Mouse (Mus musculus): ENCODE results near the gene Gja5. TPM values are rescaled to one million over a fixed set of nuclear protein-coding genes. Genes with fewer than 3 reads are reported as not detected.
A peak's percentile ranks its signal among the peaks of the same experiment; 100 is the strongest.

The Gja5 gene
- polyA plus RNA-seq, 1 experiment from 2014 or later: 34.7 TPM

- Histone ChIP-seq H3K4me1 (ENCODE audit: control insufficient read depth, insufficient read depth, low read length) (peaks cover 18% of the 10 kb centered on the region), H3K4me2 (peak overlapping the region; percentile 60), H3K9me3 (replicated peaks; ENCODE audit: control insufficient read depth, low read length) (no peaks in the 10 kb centered on the region), H3K27me3 (ENCODE audit: control insufficient read depth, insufficient read depth, low read length) (peaks cover 6% of the 10 kb centered on the region; the same call in 1 of the 2 replicates), H3K4me3 (ENCODE audit: low read depth, low read length) (peak overlapping the region; percentile 39), H3K27ac (ENCODE audit: low read depth, low read length) (peak overlapping the region; percentile 59), H3K36me3 (ENCODE audit: control insufficient read depth, insufficient read depth, low read length) (no peaks in the 10 kb centered on the region), H3K9ac (ENCODE audit: low read depth, low read length) (peak overlapping the region; percentile 65)
- under 1% methylated on average over 10 of the region's 10 CpGs for WGBS (ENCODE audit: insufficient replicate concordance)
- 0 out of 2 replicates have a peak, but pooled peaks have one; percentile 49 for ATAC-seq (replicated peaks; ENCODE audit: insufficient number of reproducible peaks, low FRiP score, low TSS enrichment)
These were observed 127.6 kb downstream of the Gja5 start for GRCm38 (mm10) chr3:97032053-97032496.

DNA sequence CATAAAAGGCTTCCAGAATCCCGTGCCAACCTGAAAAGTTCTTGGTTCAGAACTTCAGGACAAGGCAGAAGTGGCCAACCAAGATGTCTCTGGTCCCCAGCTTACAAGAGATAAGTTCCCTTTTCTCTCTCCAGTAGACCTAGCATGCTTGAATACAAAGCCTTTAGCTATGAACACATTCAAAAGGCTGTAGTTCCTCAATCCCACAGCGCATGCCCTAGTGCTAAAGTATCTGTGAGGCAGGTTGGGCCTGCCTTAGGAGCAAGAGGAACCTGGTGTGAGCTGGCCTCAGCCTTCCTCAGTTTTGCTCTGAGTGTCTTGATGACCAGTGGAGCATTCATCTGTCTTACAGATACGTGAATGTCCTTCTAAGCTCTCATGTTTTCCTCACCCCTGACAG is 131.1 kb downstream of the Gja5 start:
- no peak overlapping the region for H3K9ac ChIP-seq (ENCODE audit: low read depth, low read length)
- WGBS (ENCODE audit: insufficient replicate concordance): 77% methylated on average over 3 of the region's 3 CpGs
- H3K4me2 ChIP-seq: peak overlapping the region; percentile 29; the same call in 1 of the 2 replicates
- H3K4me3 ChIP-seq (ENCODE audit: low read depth, low read length): no peak overlapping the region
- no peaks in the 10 kb centered on the region for H3K36me3 ChIP-seq (ENCODE audit: control insufficient read depth, insufficient read depth, low read length)
- ATAC-seq (replicated peaks; ENCODE audit: insufficient number of reproducible peaks, low FRiP score, low TSS enrichment): no peak
- peaks cover 37% of the 10 kb centered on the region for H3K4me1 ChIP-seq (ENCODE audit: control insufficient read depth, insufficient read depth, low read length)
- peaks cover 6% of the 10 kb centered on the region; the same call in 1 of the 2 replicates for H3K27me3 ChIP-seq (ENCODE audit: control insufficient read depth, insufficient read depth, low read length)
- 0 out of 2 replicates have a peak overlapping the region, but pooled peaks have one; percentile 8 for H3K27ac ChIP-seq (ENCODE audit: low read depth, low read length)
- no peaks in the 10 kb centered on the region for H3K9me3 ChIP-seq (replicated peaks; ENCODE audit: control insufficient read depth, low read length)

- H3K9me3 ChIP-seq (replicated peaks; ENCODE audit: control insufficient read depth, low read length): no peaks in the 10 kb centered on the region
- H3K9ac ChIP-seq (ENCODE audit: low read depth, low read length): no peak overlapping the region
- H3K27ac ChIP-seq (ENCODE audit: low read depth, low read length): no peak overlapping the region
- H3K36me3 ChIP-seq (ENCODE audit: control insufficient read depth, insufficient read depth, low read length): no peaks in the 10 kb centered on the region
- no peak; the same call in 1 of the 2 replicates for ATAC-seq (replicated peaks; ENCODE audit: insufficient number of reproducible peaks, low FRiP score, low TSS enrichment)
- WGBS (ENCODE audit: insufficient replicate concordance): 60% methylated on average over 6 of the region's 6 CpGs
- 0 out of 2 replicates have a peak, but pooled peaks cover 4% of the 10 kb centered on the region for H3K27me3 ChIP-seq (ENCODE audit: control insufficient read depth, insufficient read depth, low read length)
- peaks cover 32% of the 10 kb centered on the region for H3K4me1 ChIP-seq (ENCODE audit: control insufficient read depth, insufficient read depth, low read length)
- H3K4me3 ChIP-seq (ENCODE audit: low read depth, low read length): no peak overlapping the region
- no peak overlapping the region for H3K4me2 ChIP-seq
These were observed 132.6 kb downstream of the Gja5 start for GRCm38 (mm10) chr3:97037119-97037518.

- Histone ChIP-seq H3K27me3 (ENCODE audit: control insufficient read depth, insufficient read depth, low read length) (no peaks in the 10 kb centered on the region), H3K36me3 (ENCODE audit: control insufficient read depth, insufficient read depth, low read length) (no peaks in the 10 kb centered on the region), H3K4me1 (ENCODE audit: control insufficient read depth, insufficient read depth, low read length) (peaks cover 31% of the 10 kb centered on the region), H3K4me2 (no peak overlapping the region), H3K4me3 (ENCODE audit: low read depth, low read length) (no peak overlapping the region), H3K27ac (ENCODE audit: low read depth, low read length) (no peak overlapping the region), H3K9ac (ENCODE audit: low read depth, low read length) (no peak overlapping the region), H3K9me3 (replicated peaks; ENCODE audit: control insufficient read depth, low read length) (no peaks in the 10 kb centered on the region)
- WGBS (ENCODE audit: insufficient replicate concordance): 51% methylated on average over 6 of the region's 6 CpGs
- ATAC-seq (replicated peaks; ENCODE audit: insufficient number of reproducible peaks, low FRiP score, low TSS enrichment): no peak
These were observed 135.2 kb downstream of the Gja5 start for GRCm38 (mm10) chr3:97039721-97040120.

GRCm38 (mm10) chr3:97044188-97044587 is 139.7 kb downstream of the Gja5 start:
- Histone ChIP-seq H3K9ac (ENCODE audit: low read depth, low read length) (no peak overlapping the region), H3K36me3 (ENCODE audit: control insufficient read depth, insufficient read depth, low read length) (peaks cover 9% of the 10 kb centered on the region), H3K27me3 (ENCODE audit: control insufficient read depth, insufficient read depth, low read length) (no peaks in the 10 kb centered on the region), H3K4me3 (ENCODE audit: low read depth, low read length) (no peak overlapping the region), H3K27ac (ENCODE audit: low read depth, low read length) (no peak overlapping the region), H3K4me1 (ENCODE audit: control insufficient read depth, insufficient read depth, low read length) (peaks cover 27% of the 10 kb centered on the region), H3K9me3 (replicated peaks; ENCODE audit: control insufficient read depth, low read length) (no peaks in the 10 kb centered on the region), H3K4me2 (no peak overlapping the region)
- 60% methylated on average over 5 of the region's 5 CpGs for WGBS (ENCODE audit: insufficient replicate concordance)
- no peak for ATAC-seq (replicated peaks; ENCODE audit: insufficient number of reproducible peaks, low FRiP score, low TSS enrichment)

- Histone ChIP-seq H3K36me3 (ENCODE audit: control insufficient read depth, insufficient read depth, low read length) (peaks cover 9% of the 10 kb centered on the region), H3K9ac (ENCODE audit: low read depth, low read length) (no peak overlapping the region), H3K4me1 (ENCODE audit: control insufficient read depth, insufficient read depth, low read length) (peaks cover 34% of the 10 kb centered on the region), H3K27me3 (ENCODE audit: control insufficient read depth, insufficient read depth, low read length) (no peaks in the 10 kb centered on the region), H3K4me3 (ENCODE audit: low read depth, low read length) (no peak overlapping the region), H3K4me2 (no peak overlapping the region), H3K27ac (ENCODE audit: low read depth, low read length) (no peak overlapping the region), H3K9me3 (replicated peaks; ENCODE audit: control insufficient read depth, low read length) (no peaks in the 10 kb centered on the region)
- ATAC-seq (replicated peaks; ENCODE audit: insufficient number of reproducible peaks, low FRiP score, low TSS enrichment): no peak
- 84% methylated on average over 4 of the region's 4 CpGs for WGBS (ENCODE audit: insufficient replicate concordance)
These were observed 143.3 kb downstream of the Gja5 start for GRCm38 (mm10) chr3:97047757-97048156.

DNA sequence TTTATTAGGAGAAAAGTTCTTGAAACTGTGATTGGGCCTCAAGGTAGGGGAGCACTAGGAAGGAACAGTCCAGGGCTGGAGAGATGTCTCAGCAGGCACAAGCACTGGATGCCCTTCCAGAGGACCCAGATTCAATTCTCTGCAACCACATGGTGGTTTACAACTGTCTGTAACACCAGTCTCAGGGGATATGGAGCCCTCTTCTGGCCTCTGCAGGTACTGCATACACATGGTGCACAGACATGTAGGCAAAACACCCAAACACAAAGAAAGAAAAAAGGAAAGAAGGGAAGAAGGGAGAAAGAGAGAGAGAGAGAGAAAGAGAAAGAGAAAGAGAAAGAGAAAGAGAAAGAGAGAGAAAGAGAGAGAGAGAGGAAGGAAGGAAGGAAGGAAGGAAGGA is 143.9 kb downstream of the Gja5 start:
- H3K4me1 ChIP-seq (ENCODE audit: control insufficient read depth, insufficient read depth, low read length): peaks cover 34% of the 10 kb centered on the region

DNA sequence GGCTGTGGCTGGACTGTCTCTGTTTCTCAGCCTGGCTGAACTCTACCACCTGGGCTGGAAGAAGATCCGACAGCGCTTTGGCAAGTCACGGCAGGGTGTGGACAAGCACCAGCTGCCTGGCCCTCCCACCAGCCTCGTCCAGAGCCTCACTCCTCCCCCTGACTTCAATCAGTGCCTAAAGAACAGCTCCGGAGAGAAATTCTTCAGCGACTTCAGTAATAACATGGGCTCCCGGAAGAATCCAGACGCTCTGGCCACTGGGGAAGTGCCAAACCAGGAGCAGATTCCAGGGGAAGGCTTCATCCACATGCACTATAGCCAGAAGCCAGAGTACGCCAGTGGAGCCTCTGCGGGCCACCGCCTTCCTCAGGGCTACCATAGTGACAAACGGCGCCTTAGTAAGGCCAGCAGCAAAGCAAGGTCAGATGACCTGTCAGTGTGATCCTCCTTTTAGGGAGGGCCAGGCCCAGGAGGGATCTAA is 146.8 kb downstream of the Gja5 start:
- no peak overlapping the region for H3K4me3 ChIP-seq (ENCODE audit: low read depth, low read length)
- H3K9ac ChIP-seq (ENCODE audit: low read depth, low read length): peak overlapping the region; percentile 49; the same call in 1 of the 2 replicates
- peaks cover 18% of the 10 kb centered on the region for H3K4me1 ChIP-seq (ENCODE audit: control insufficient read depth, insufficient read depth, low read length)
- ATAC-seq (replicated peaks; ENCODE audit: insufficient number of reproducible peaks, low FRiP score, low TSS enrichment): peak; percentile 47; the same call in 1 of the 2 replicates
- H3K27ac ChIP-seq (ENCODE audit: low read depth, low read length): peak overlapping the region; percentile 64; the same call in 1 of the 2 replicates
- H3K27me3 ChIP-seq (ENCODE audit: control insufficient read depth, insufficient read depth, low read length): no peaks in the 10 kb centered on the region
- H3K9me3 ChIP-seq (replicated peaks; ENCODE audit: control insufficient read depth, low read length): no peaks in the 10 kb centered on the region
- H3K4me2 ChIP-seq: no peak overlapping the region; the same call in 1 of the 2 replicates
- 28% methylated on average over 13 of the region's 13 CpGs for WGBS (ENCODE audit: insufficient replicate concordance)
- peaks cover 9% of the 10 kb centered on the region for H3K36me3 ChIP-seq (ENCODE audit: control insufficient read depth, insufficient read depth, low read length)

More for the DNA sequence above, 143.9 kb downstream of the Gja5 start:
- Histone ChIP-seq H3K4me2 (no peak overlapping the region), H3K27me3 (ENCODE audit: control insufficient read depth, insufficient read depth, low read length) (no peaks in the 10 kb centered on the region), H3K27ac (ENCODE audit: low read depth, low read length) (no peak overlapping the region), H3K9ac (ENCODE audit: low read depth, low read length) (no peak overlapping the region), H3K36me3 (ENCODE audit: control insufficient read depth, insufficient read depth, low read length) (peaks cover 9% of the 10 kb centered on the region), H3K4me3 (ENCODE audit: low read depth, low read length) (no peak overlapping the region), H3K9me3 (replicated peaks; ENCODE audit: control insufficient read depth, low read length) (no peaks in the 10 kb centered on the region)
- ATAC-seq (replicated peaks; ENCODE audit: insufficient number of reproducible peaks, low FRiP score, low TSS enrichment): no peak
